Mouse (Mus musculus): ENCODE measurements at regions not wholly inside any gene's neighbourhood (a gene's known extent, or its start where the extent isn't known, plus 50 kb on each side); places are given as distances from the start of the nearest gene placed in this dataset.
"Not testable (repeated sequence)": the region's sequence is repeated elsewhere in the genome, so short reads cannot be mapped to it uniquely, and the experiment has no call there.

DNA sequence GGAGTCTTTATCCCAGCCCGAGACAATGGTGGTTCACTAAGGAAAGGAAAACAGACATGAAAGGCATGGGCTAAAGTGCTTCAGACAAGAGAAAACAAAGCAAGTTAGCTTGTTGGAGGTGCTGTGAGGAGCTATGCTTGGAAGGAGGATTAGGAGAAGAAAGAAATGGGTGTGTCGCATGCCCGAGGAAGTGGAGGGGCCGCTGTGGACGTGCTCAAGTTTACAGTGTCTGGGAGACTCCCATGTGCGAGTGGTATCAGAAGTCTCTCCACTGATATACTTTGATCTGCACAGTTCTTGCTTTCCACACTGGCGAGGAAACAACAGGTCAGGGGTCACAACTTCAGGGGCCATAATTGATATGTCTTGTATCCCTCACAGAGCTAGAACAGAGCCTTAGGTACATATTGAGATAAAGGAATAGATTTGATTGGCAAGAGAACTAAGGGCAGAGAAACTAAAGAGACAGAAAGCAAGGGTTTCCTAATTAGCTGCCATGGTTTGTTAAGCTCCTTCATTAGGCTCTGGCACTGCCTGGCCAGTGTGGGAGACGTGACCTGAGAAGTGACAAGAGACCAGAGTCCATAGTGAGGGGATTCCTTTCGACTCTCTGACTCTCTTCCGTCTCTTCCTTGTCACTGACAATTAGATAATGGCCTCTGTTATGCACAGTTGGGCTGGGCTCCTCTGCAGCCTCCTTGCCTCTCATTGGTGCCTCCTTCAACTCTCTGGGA is 93.1 kb downstream of the Enc1 start:
- DNase-seq: no peak

- DNase-seq: no peak
Measured at GRCm38 (mm10) chr13:97331072-97331471, 90.2 kb downstream of the Enc1 start.

DNA sequence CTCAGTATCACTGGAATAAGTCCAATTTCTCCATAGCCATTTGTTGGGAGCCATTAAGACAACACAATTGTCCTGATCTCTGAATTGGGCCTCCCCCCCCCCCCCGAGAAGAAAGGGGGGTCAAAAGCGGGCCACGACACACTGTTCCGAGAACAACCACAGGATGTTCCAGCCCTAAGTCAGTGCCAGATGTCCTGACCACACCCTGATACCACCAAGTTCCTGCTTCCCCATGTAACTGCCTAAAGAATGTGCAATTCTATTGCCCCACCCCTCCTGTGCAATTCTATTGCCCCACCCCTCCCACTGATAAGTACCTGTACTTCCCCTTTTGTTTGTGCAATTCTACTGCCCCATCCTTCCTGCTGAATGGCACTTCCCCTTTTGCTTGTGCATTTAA is 80.4 kb downstream of the Enc1 start:
- not testable (repeated sequence) for DNase-seq

GRCm38 (mm10) chr13:97320756-97321155 is 79.9 kb downstream of the Enc1 start:
- DNase-seq: no peak

DNA sequence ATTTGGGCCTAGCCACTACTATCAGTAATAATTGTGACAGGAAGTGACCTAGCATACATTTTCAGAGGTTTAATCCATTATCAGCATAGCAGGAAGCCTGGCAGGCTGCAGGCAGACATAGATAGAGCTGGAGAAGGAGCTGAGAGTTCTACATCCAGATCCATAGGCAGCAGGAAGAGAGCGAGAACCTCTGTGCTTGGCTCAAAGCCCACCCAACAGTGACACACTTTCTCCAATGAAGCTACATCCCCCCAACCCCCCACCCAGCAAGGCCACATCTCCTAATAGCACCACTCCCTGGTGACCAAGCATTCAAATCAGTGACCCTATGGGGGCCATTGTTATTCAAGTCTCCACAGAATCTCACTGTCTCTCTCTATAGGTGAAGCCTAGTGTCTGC is 79.4 kb downstream of the Enc1 start:
- DNase-seq: no peak

DNA sequence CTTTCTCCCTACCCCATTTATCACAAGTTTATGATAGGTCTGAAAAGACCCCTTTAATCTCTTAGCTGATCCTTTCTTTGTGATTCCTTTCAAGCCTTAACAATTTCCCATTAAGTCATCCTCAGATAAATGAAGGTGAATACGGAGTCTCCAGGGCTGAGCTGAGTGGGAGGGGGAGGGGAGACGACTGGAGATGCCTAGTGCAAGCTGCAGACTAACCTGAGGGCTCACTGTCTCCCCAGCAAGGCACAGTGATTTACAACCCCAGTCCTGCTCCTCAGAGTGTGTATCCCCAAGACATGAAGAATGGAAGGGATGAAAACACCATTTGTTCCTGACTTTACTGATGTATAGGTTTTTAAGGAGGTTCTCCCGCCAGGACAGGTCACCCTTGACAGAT is 76.7 kb downstream of the Enc1 start:
- no peak for DNase-seq

DNA sequence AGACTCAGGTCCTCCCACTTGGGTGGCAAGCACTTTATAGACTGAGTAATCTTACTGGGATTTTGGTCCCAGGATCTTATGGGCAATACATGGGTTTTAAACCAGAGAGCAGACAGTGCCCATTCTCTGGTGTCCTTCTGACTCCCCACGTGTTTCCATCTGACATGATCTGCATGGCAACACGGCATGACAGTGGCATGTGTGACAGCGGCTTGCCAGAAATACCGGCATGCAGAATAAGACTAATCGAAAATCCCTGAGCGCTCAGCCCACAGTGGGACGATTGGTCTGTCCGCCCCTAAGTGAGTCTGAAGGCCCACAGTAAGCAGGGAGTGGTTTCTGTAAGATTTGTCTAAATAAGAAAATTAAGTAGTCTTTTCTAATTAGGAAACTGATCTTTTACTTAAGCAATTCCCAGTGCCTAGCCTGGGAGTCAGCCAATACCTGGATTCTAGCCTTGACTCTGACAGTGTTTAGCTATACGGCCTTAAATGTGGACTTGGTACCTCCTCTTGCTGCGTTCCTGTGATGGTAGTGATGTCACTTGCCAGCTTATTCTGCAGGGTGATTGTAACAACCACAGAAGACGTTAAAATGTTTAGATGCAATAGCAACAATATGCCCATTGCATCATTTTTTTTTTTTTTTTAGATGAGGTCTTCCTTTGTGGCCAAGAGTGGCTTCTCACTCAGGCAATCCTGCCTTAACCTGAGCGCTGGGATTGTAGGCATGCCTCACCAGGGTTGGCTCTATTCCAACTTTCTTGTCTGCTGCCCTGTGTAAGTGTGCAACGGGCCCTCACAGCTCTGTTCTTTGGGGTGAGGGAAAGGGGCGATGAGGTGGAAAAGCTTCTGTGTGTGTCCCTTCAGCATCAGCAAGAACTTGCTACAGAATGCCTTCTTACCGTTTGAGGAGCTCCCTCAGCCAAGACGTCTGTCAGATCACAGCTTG is 71.8 kb downstream of the Enc1 start:
- DNase-seq: no peak

DNA sequence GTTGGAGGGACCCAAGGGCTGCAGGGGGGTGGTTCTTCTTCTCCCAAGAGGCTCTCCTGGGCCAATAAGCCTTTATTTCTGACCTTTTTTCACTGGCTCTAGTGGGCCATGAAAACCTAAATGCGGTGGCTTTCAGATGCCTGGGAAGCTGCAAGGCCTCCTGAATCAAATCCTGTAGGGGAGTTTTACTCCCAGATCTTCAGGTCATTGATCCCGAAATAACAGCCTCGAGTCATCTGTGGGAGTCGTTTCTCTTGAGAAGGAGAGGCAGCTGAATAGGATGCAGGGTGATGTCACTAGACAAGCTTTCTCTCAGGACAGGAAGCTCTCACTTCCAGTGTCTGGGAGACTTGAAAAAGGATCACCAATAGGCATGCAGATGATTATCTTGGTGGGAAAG is 70.4 kb downstream of the Enc1 start:
- DNase-seq: no peak

GRCm38 (mm10) chr13:97310855-97311189 is 69.9 kb downstream of the Enc1 start:
- DNase-seq: no peak

- peak; percentile 53 for DNase-seq
Measured at GRCm38 (mm10) chr13:97310186-97310854, 69.4 kb downstream of the Enc1 start.

DNA sequence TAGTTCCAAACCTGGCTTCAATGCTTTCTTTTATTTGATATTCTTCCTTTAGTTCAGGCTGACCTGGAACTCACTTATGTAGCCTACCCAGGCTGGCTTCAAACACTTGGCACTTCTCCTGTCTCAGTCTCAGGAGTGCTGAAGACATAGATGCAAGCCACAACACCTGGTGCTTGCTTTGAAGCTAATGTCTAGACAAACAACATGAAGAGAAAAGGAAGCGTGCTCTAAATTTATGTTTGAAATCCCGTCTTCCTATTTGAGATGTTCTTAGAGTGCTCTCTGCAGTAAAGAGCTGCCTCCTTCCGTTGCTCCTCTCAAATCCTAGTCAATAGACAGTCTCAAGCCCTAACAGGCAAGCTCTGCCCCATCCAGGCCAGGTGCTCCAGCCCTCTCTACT is 68.5 kb downstream of the Enc1 start:
- no peak for DNase-seq

- DNase-seq: no peak
Measured at GRCm38 (mm10) chr13:97308431-97308830, 67.5 kb downstream of the Enc1 start.

All from lung, postnatal 36 days (tissue).